Mouse (Mus musculus): ENCODE measurements at regions not wholly inside any gene's neighbourhood (a gene's known extent, or its start where the extent isn't known, plus 50 kb on each side); places are given as distances from the start of the nearest gene placed in this dataset.

DNA sequence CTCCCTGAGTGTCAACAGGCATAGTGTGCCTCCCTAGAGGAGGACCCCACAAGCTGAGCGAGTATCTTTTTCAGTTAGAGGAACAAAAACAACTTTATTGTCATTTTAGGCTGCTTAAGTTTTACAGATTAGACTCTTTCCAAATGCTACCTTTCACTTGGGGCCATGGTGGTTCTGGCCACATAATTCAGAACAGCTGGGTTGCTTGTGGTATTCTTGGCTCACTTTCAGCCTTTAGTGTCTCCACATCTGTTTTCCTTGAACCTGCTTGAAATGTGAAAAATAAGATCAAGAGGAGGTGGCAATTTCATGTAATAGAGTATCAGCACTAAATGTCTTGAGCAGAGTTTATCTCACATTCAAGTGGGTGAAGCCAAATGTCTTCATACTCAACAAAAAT, 402.7 kb upstream of the Ptger4 start:
- H3K27ac ChIP-seq (replicated peaks; ENCODE audit: low read depth, low read length): no peak overlapping the region
- no peak overlapping the region for H3K4me3 ChIP-seq (ENCODE audit: insufficient read depth, low read depth, low read length)
- H3K4me1 ChIP-seq (ENCODE audit: control insufficient read depth, insufficient read depth, insufficient read length, low read length): no peaks in the 10 kb centered on the region

DNA sequence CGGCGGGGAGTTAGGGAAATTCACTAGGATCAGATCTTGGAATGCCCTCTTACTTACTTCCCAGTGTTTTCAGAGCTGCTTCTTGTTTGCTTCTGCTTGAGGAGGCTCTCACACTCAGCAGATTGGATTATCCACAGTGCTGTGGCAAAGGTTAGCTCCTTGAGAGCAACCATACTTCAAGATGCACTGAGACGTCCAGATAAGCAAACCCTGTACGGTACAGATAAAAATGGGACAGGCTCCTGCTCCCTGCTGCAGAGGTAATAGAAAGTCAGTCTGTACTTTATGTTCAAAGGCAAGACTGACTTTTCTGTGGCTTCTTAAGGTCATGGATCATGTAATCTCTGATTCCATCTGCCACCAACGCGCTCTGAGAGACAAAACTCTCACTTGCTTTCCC, 414.8 kb upstream of the Ptger4 start:
- Histone ChIP-seq H3K4me3 (ENCODE audit: insufficient read depth, low read depth, low read length) (no peak overlapping the region), H3K4me1 (ENCODE audit: control insufficient read depth, insufficient read depth, insufficient read length, low read length) (no peaks in the 10 kb centered on the region), H3K27ac (replicated peaks; ENCODE audit: low read depth, low read length) (no peak overlapping the region)

DNA sequence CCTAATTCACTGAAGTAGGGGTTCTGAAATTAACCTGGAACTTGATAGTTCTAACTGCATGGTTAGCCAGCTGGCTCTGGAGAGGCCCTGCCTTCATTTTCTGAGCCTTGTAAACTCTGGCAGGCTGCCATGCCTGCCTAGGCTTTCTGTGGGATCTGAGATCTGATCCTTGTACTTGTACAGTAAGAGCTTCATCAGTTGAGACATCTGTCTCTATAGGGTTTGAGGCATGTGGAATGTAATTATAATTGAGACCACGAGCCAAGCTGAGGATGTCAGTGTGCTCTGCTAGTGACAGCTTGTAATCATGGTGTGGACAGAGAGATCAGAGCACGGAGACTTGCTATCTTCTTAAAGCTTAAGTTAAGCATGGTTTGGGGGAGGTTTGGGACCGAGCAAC, 416.8 kb upstream of the Ptger4 start:
- no peak overlapping the region for H3K4me3 ChIP-seq (ENCODE audit: insufficient read depth, low read depth, low read length)
- no peaks in the 10 kb centered on the region for H3K4me1 ChIP-seq (ENCODE audit: control insufficient read depth, insufficient read depth, insufficient read length, low read length)
- H3K27ac ChIP-seq (replicated peaks; ENCODE audit: low read depth, low read length): no peak overlapping the region

DNA sequence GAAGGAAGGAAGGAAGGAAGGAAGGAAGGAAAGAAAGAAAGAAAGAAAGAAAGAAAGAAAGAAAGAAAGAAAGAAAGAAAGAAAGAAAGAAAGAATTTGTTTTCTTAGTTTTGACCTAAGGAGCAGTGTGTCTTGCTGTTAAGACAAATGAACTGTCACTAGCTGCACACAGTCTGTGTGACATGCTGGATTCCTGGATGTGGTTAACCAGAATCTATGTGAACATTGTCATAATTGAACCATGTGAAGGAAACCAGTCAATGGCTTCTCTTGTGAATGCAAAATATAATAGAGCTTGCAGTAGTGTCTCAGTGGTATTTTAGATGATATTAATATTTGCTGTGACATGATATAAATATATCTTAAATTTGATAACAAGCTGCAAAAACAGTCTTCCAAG, 427.8 kb upstream of the Ptger4 start:
- Histone ChIP-seq H3K4me1 (ENCODE audit: control insufficient read depth, insufficient read depth, insufficient read length, low read length) (no peaks in the 10 kb centered on the region), H3K4me3 (ENCODE audit: insufficient read depth, low read depth, low read length) (no peak overlapping the region), H3K27ac (replicated peaks; ENCODE audit: low read depth, low read length) (no peak overlapping the region)

DNA sequence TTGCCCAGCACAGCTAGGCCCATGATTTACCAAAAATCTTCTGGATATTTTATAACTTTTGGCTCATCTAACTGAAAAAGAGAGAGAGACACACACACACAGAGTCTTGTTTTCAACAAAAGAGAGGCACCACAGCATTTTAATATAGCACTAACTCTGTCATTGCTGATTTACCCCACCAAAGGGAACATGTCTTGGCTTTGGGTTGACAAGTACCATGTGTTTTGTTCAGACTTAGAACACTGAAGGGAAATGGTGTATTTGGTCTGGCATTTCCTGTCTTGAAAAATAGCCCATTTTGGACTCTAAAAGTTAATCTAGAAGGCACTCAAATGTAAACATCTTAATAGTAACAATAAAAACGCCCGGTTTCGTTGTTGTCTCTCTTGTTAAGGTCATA, 432.7 kb upstream of the Ptger4 start:
- no peak overlapping the region for H3K27ac ChIP-seq (replicated peaks; ENCODE audit: low read depth, low read length)
- H3K4me3 ChIP-seq (ENCODE audit: insufficient read depth, low read depth, low read length): no peak overlapping the region
- H3K4me1 ChIP-seq (ENCODE audit: control insufficient read depth, insufficient read depth, insufficient read length, low read length): no peaks in the 10 kb centered on the region

DNA sequence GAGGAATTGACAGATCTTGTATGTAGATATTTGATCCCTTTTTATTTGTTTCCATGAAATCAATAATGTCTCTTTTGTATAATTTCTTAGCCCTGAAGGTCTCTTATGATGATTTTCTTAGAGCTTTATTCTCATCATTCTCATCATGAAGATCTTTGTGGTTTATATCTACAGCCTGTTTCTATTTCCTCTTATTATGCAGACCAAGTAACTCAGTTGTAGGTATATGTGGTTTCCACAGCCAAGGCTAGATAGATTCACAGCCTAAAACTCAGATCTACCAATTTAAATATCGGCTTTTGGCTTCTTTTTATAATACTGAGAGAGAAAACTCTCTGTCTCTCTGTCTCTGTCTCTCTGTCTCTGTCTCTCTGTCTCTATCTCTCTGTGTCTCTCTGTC, 449.8 kb upstream of the Ptger4 start:
- Histone ChIP-seq H3K4me3 (ENCODE audit: insufficient read depth, low read depth, low read length) (no peak overlapping the region), H3K4me1 (ENCODE audit: control insufficient read depth, insufficient read depth, insufficient read length, low read length) (no peaks in the 10 kb centered on the region), H3K27ac (replicated peaks; ENCODE audit: low read depth, low read length) (no peak overlapping the region)

DNA sequence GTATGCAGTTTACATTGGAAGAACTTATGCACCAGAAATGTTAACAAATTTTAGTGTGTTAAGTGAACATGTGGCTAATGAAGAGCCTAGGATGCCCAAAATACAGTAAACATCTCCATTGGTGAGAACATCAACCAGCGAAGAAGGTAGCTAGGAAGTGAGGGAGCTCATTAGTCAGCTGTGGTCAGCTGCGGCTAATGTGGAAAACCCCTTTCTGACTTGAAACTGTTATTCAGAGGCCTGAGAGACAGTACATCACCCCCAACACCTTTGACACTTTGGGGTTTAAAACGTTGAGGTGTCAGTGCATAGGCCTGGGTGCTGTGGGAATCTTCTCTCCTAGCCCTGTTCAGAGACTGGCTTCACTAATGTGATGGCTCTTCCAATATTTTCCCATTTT, 451.0 kb upstream of the Ptger4 start:
- H3K27ac ChIP-seq (replicated peaks; ENCODE audit: low read depth, low read length): no peak overlapping the region

DNA sequence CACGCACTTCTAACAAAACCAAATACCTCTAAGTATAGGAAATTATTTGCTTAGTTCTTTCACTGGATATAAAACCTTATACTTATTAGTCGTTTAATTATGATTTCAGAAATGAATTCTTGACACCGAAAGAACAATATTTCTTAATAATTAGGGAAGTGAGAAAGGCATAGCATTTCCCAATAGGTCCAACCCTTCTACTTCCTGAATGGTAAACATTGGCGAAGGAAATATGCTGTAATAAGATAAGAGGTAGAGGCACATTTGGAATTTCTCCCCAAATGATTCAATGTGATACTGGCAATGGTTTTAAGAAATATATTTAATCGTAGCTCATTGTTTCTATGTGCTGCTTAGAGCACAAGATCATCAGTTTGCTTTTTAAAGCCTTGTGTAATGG, 464.5 kb upstream of the Ptger4 start:
- H3K4me3 ChIP-seq (ENCODE audit: insufficient read depth, low read depth, low read length): no peak overlapping the region
- no peak overlapping the region for H3K27ac ChIP-seq (replicated peaks; ENCODE audit: low read depth, low read length)
- H3K4me1 ChIP-seq (ENCODE audit: control insufficient read depth, insufficient read depth, insufficient read length, low read length): no peaks in the 10 kb centered on the region

More for the DNA sequence above, 451.0 kb upstream of the Ptger4 start:
- Histone ChIP-seq H3K4me1 (ENCODE audit: control insufficient read depth, insufficient read depth, insufficient read length, low read length) (no peaks in the 10 kb centered on the region), H3K4me3 (ENCODE audit: insufficient read depth, low read depth, low read length) (no peak overlapping the region)

DNA sequence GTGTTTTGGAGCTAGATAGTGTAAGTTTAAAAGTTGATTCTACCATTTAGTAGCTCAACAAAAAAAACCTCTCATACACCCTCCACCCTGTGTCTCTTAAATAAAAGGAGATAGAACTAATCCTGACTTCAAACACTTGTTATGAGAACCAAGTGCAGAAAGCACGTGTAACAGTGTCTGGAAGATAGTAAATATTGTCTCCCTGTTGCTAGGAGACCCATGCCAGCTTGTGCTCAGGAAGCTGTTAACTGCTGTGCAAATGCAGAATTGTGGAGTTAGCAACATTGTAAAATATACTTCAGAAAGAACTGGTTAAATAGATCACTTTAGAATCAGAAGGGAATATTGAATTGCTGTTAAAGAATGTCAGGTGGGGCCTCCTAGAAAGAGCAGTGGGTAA, 496.7 kb upstream of the Ptger4 start:
- Histone ChIP-seq H3K4me3 (ENCODE audit: insufficient read depth, low read depth, low read length) (no peak overlapping the region), H3K27ac (replicated peaks; ENCODE audit: low read depth, low read length) (no peak overlapping the region), H3K4me1 (ENCODE audit: control insufficient read depth, insufficient read depth, insufficient read length, low read length) (no peaks in the 10 kb centered on the region)

DNA sequence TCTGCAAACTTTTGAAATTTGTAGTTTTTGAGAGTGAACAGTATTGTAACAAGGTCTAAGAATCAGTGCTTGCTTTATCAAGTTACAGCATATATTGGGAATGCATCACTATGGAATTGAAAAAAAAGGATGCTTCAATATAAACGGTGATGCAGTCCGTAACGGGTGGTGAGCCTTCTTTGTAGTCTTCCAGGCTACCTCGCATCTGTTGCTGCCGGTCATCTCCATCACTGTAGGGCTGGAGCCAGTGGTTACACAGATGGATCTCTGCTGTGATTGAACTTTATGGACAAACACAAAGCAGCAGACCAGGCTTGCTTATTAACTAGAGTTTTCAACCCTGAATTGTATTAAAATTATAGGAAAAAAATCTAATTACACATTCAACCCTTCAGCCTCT, 499.9 kb upstream of the Ptger4 start:
- Histone ChIP-seq H3K27ac (replicated peaks; ENCODE audit: low read depth, low read length) (no peak overlapping the region), H3K4me1 (ENCODE audit: control insufficient read depth, insufficient read depth, insufficient read length, low read length) (no peaks in the 10 kb centered on the region), H3K4me3 (ENCODE audit: insufficient read depth, low read depth, low read length) (no peak overlapping the region)

DNA sequence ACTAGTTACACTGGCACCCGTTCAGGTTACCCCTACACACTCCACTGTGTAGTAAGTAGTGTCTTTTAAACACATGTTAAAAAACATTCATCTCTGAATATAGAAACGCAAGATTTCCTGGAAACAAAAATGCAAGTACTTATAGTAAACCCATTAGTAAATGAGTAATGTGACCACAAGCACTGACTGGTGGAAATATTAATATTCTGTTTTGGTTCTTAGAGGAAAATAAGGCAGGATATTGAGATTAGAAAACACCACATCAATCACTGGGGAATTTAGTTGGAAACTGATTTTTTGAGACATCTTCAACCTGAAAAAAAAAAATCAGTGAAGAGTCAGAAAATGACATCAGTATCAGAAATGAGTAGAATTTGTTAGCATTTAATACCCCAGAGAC, 514.7 kb upstream of the Ptger4 start:
- H3K27ac ChIP-seq (replicated peaks; ENCODE audit: low read depth, low read length): no peak overlapping the region
- no peak overlapping the region for H3K4me3 ChIP-seq (ENCODE audit: insufficient read depth, low read depth, low read length)
- H3K4me1 ChIP-seq (ENCODE audit: control insufficient read depth, insufficient read depth, insufficient read length, low read length): no peaks in the 10 kb centered on the region

DNA sequence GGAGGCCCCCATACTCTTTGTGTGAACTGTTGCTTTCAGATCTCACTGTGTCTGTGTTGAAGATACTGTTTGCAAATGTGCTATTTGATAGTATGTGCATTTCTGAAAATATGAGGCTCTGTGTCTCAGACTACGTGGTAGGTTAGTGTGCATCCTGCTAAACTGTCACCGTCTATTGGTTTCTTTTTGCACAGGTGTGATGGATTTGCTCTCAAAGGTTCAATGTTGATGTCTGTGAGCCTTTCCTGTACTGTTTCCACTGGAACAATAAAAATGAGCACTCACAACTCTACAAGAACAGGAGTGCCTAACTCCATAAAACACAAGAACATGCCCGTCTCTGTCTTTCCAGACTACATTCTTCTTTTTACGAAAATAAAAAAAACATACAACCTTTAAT, 518.2 kb upstream of the Ptger4 start:
- Histone ChIP-seq H3K27ac (replicated peaks; ENCODE audit: low read depth, low read length) (no peak overlapping the region), H3K4me3 (ENCODE audit: insufficient read depth, low read depth, low read length) (no peak overlapping the region), H3K4me1 (ENCODE audit: control insufficient read depth, insufficient read depth, insufficient read length, low read length) (no peaks in the 10 kb centered on the region)

DNA sequence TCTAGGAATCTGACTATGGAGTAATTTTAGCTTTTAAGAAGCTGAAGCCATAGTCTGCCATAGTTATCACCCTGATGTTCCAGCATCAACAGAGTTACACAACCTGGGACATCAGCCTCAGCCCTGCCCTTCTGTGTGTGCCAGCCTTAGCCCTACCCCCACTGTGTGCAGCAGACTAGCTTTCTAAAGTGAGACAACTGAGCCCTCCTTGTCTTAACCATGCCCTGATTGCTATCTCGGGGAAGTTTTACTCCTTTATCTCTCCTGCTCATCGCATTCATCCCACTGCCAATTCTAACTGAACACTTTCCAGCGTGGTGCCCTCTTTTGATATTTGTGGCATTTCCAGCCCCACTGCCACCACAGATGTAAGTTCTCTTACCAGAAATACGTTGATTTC, 522.5 kb upstream of the Dab2 start:
- no peaks in the 10 kb centered on the region for H3K4me1 ChIP-seq (ENCODE audit: control insufficient read depth, insufficient read depth, insufficient read length, low read length)
- no peak overlapping the region for H3K4me3 ChIP-seq (ENCODE audit: insufficient read depth, low read depth, low read length)
- H3K27ac ChIP-seq (replicated peaks; ENCODE audit: low read depth, low read length): no peak overlapping the region

DNA sequence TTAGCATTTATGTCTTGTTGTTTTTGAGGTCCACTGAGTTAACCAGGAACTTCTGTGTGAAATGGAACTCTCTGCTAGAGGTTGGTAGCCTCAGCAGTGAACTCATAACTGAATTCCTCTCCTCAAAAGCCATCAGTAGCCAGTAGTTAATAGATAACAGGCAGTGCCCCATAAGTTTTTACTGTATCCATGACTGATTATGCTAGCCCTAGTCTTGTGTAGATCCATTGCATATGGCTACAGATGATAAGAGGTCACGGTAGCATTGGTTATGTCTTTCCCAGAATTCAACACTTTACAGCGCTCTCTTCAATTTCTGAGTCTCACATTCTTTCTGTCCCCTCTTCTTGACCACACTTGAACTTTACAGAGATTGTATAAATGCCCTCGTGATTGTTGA, 499.7 kb upstream of the Dab2 start:
- no peaks in the 10 kb centered on the region for H3K4me1 ChIP-seq (ENCODE audit: control insufficient read depth, insufficient read depth, insufficient read length, low read length)

DNA sequence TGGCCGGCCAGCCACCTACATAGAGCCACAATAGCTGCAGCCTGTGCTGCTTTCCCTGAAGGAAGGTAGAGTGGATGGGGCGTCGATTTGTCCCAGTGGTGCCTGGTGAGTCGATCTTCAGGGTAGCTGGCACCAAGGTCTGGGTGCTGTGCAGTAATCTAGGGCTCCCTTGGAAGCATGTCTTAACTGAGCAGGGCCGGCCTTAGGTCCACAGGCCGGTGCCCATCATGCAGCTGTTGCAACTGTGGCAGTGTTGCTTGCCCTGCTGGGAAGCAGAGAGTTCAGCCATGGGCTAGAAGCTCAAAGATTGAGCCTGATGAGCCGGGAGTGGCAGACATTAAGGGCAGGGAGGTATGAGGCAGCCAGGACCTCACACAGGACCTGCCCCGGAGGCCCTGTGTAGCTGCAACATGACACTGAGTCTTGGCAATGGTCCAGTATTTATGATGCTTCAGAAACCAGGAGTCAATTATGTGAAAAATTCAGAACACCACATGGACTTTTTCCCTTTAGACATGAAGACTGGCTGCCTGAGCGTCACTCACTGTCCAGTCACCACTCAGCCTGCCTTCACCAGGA, 488.3 kb upstream of the Dab2 start:
- Histone ChIP-seq H3K4me3 (ENCODE audit: insufficient read depth, low read depth, low read length) (no peak overlapping the region), H3K4me1 (ENCODE audit: control insufficient read depth, insufficient read depth, insufficient read length, low read length) (no peaks in the 10 kb centered on the region), H3K27ac (replicated peaks; ENCODE audit: low read depth, low read length) (no peak overlapping the region)

More for the DNA sequence above, 499.7 kb upstream of the Dab2 start:
- Histone ChIP-seq H3K27ac (replicated peaks; ENCODE audit: low read depth, low read length) (no peak overlapping the region), H3K4me3 (ENCODE audit: insufficient read depth, low read depth, low read length) (no peak overlapping the region)

DNA sequence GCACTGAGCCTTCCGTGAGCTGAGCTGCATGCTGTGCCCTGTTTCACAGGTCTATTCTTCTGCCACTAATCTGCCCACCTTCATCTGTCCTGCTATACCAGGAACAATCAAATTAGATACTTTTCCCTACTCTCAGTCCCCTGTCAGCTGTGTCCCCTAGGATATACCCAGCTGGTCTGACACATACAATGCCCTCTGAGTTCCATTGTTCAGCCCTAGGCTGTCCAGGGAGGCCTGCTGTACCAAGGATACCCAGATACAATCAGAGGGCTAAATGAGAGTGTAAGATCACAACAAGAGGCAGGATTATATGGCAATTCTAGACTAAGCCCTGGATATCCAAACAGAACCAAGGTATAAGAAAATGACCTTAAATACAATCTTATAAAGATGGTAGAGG, 487.6 kb upstream of the Dab2 start:
- Histone ChIP-seq H3K4me1 (ENCODE audit: control insufficient read depth, insufficient read depth, insufficient read length, low read length) (no peaks in the 10 kb centered on the region), H3K4me3 (ENCODE audit: insufficient read depth, low read depth, low read length) (no peak overlapping the region), H3K27ac (replicated peaks; ENCODE audit: low read depth, low read length) (no peak overlapping the region)

All from brown adipose tissue, adult 24 weeks (tissue).